Mouse (Mus musculus) lung, embryonic 14.5 days (tissue): Measurements from ENCODE around the gene Gldc. TPM values are rescaled to one million over a fixed set of nuclear protein-coding genes. Genes with fewer than 3 reads are reported as not detected.

Experiments
- ATAC-seq: fragments of 200-750 bp; cut with Nextera tagmentation; 2 replicates; pipeline ENCODE4 v1.8.0; 2017; ENCODE audit warnings: mild to moderate bottlenecking, moderate TSS enrichment, moderate library complexity; ENCODE audit not compliant: insufficient read depth
- DNase-seq: peaks from one replicate; pipeline ENCODE4 v3.0.0-alpha.2; 2015
- H3K27ac ChIP-seq: fragments of 300-500 bp; sonication (generic); 2 replicates; pipeline ENCODE4 v1.5.1; 2014; ENCODE audit warnings: low read depth, mild to moderate bottlenecking, moderate library complexity
- H3K27me3 ChIP-seq: fragments of 300-500 bp; sonication (generic); 2 replicates; pipeline ENCODE4 v1.6.1; 2014; ENCODE audit warnings: low read length, control low read depth; ENCODE audit not compliant: insufficient read depth
- H3K36me3 ChIP-seq: fragments of 300-500 bp; sonication (generic); 2 replicates; pipeline ENCODE4 v1.6.1; 2014; ENCODE audit warnings: control low read depth; ENCODE audit not compliant: insufficient read depth
- H3K4me1 ChIP-seq: fragments of 300-500 bp; sonication (generic); 2 replicates; pipeline ENCODE4 v1.6.1; 2014; ENCODE audit warnings: antibody characterized with exemption, control low read depth; ENCODE audit not compliant: insufficient read depth
- H3K4me2 ChIP-seq: fragments of 300-500 bp; sonication (generic); 2 replicates; pipeline ENCODE4 v1.6.1; 2014; ENCODE audit warnings: mild to moderate bottlenecking
- H3K4me3 ChIP-seq: fragments of 300-500 bp; sonication (generic); 2 replicates; pipeline ENCODE4 v1.5.1; 2014; ENCODE audit warnings: low read depth, low read length
- H3K9ac ChIP-seq: fragments of 300-500 bp; sonication (generic); 2 replicates; pipeline ENCODE4 v1.6.1; 2014
- H3K9me3 ChIP-seq: fragments of 300-500 bp; sonication (generic); 2 replicates; pipeline ENCODE4 v1.6.1; 2016; ENCODE audit warnings: low read depth, low read length, control low read depth
- CTCF ChIP-seq: IDR thresholded peaks from 2 replicates; pipeline ENCODE4 v1.5.1; 2016; ENCODE audit warnings: antibody characterized with exemption, low read depth
- WGBS: fragments of 180-500 bp; shearing (Covaris S2); extraction: QIAGEN DNeasy Blood & Tissue Kit; methylation state at CpG from one replicate; pipeline ENCODE4 v1.1.7; 2014; 5-methylcytosine and 5-hydroxymethylcytosine counted together
- polyA plus RNA-seq: library from polyadenylated mRNA; unstranded; fragments of >200 nt; fragmentation: Nextera tagmentation; extraction: Ambion mirVana; gene quantifications from 2 replicates; pipeline ENCODE4 v1.2.1, GENCODE M21; 2014

The Gldc gene
- polyA plus RNA-seq, 1 experiment from 2014 or later, result 1.0 TPM

DNA sequence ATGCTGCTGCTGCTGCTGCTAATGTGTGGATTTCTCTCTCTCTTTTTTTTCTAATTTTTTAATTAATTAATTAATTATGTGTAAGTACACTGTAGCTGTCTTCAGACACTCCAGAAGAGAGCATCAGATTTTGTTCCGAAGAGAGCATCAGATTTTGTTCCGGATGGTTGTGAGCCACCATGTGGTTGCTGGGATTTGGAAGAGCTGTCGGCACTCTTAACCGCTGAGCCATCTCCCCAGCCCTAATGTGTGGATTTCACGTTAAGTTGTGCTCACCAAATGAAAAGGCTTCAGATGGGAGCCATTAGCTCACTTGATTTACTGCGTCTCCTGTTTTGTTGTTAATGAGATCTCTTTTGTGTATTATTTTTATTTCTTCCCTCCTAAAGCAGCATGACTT, 85.1 kb downstream of the Gldc start:
- ATAC-seq, result no peak
- DNase-seq, result no peak
- Histone ChIP-seq H3K4me3 (no peak overlapping the region), H3K27me3 (no peaks in the 10 kb centered on the region), H3K36me3 (peaks cover 90% of the 10 kb centered on the region), H3K4me1 (no peaks in the 10 kb centered on the region), H3K4me2 (no peak overlapping the region), H3K27ac (no peak overlapping the region), H3K9ac (no peak overlapping the region), H3K9me3 (no peaks in the 10 kb centered on the region)
- no peak for TF ChIP-seq CTCF
- 94% methylated on average over 6 of the region's 6 CpGs for WGBS

DNA sequence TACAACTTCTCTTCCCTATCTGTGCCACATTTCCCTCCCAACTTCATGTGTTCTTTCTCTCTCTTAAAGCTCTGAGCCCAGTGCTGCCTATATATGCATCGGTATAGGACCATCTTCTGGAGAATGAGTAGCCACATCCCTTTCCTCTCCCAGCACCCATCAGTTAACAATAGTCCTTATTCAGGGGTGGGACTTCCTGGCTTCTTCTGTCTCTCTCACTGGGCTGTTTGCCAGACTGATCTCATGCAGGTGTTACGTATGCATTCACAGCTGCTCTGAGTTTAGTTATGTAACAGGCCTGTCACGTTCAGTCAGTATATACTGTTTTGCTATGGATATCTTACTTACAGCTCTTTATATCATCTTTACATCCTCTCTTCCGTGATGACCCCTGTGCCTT, 109.4 kb downstream of the Gldc start:
- Histone ChIP-seq H3K4me2 (no peak overlapping the region), H3K4me1 (no peaks in the 10 kb centered on the region), H3K36me3 (0 out of 2 replicates have a peak, but pooled peaks cover 4% of the 10 kb centered on the region), H3K9me3 (no peaks in the 10 kb centered on the region), H3K27ac (no peak overlapping the region), H3K27me3 (no peaks in the 10 kb centered on the region), H3K9ac (no peak overlapping the region), H3K4me3 (no peak overlapping the region)
- DNase-seq, result peak; percentile 74
- 27% methylated on average over 4 of the region's 4 CpGs for WGBS
- no peak for TF ChIP-seq CTCF
- ATAC-seq, result peak; percentile 58; the same call in 1 of the 2 replicates

DNA sequence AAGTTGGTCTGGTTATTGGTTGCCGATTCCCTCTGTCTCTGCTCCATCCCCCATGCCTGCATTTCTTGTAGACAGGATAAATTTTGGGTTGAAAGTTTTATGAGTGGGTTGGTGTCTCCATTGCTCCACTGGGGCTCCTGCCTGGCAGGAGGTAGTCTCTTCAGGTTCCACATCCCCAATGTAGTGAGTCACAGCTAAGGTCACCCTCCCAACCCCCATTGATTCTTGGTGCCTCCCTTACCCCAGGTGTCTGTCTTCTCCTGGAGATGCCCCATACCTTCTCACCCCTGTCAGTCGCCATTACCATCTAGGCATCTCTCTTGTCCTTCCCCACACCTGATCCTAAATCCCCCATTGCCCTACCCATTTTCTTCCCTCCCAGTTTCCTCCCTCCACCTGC, 121.0 kb downstream of the Gldc start:
- DNase-seq, result no peak
- H3K27ac ChIP-seq, result no peak overlapping the region
- no peak for ATAC-seq
- H3K4me2 ChIP-seq, result no peak overlapping the region
- no peaks in the 10 kb centered on the region for H3K4me1 ChIP-seq
- no peak overlapping the region for H3K4me3 ChIP-seq
- H3K9me3 ChIP-seq, result no peaks in the 10 kb centered on the region
- no peak overlapping the region for H3K9ac ChIP-seq
- no peak for TF ChIP-seq CTCF
- H3K36me3 ChIP-seq, result peaks cover 12% of the 10 kb centered on the region
- H3K27me3 ChIP-seq, result no peaks in the 10 kb centered on the region
- 98% methylated on average over 2 of the region's 2 CpGs for WGBS

DNA sequence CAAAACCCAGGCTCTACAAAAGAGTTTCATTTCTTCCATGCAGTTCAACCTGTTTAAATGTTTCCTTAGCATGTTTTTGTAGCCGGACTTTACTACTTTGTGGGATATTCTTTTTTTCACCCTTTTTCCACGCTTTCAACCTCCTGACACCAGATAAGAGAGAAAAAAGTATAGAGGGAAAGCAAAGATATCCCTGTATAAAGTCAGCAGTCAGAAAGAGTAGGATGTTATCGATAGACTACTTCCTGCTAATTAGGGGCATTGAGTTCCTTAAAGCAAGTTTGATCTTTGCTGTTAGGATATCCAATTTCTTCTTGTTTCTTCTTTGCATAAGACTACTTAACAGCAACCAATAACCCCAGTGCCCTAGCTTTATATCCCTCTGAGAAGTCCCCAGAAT, 123.8 kb downstream of the Gldc start:
- peaks cover 19% of the 10 kb centered on the region for H3K36me3 ChIP-seq
- ATAC-seq (no peak), DNase-seq (no peak)
- H3K27me3 ChIP-seq, result no peaks in the 10 kb centered on the region
- no peak overlapping the region for H3K4me3 ChIP-seq
- no peak overlapping the region for H3K9ac ChIP-seq
- 80% methylated on average over 3 of the region's 3 CpGs for WGBS
- no peak overlapping the region for H3K4me2 ChIP-seq
- no peak overlapping the region for H3K27ac ChIP-seq
- TF ChIP-seq CTCF, result no peak
- no peaks in the 10 kb centered on the region for H3K9me3 ChIP-seq
- H3K4me1 ChIP-seq, result no peaks in the 10 kb centered on the region

DNA sequence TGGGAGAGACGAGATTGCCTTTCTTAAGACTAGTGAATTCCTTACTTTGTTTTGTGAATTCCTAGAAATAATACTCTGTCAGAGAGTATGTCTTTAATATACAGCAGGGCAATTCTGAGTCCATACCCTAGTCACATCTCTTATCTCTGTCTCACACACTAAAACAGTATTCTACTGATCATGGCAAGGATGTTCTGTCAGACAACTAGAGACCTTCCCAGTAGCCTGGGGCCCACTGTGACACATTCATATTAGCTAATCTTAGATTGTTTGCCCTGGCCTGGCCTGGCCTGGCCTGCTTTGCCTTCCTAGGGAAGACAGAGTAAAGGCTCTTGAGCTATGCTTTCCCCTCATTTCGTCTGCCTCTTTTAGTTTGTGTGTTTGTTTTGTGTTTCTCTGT, 124.6 kb downstream of the Gldc start:
- DNase-seq (no peak), ATAC-seq (no peak)
- Histone ChIP-seq H3K4me3 (no peak overlapping the region), H3K9me3 (no peaks in the 10 kb centered on the region), H3K4me2 (no peak overlapping the region), H3K9ac (no peak overlapping the region), H3K4me1 (no peaks in the 10 kb centered on the region), H3K27ac (no peak overlapping the region), H3K36me3 (peaks cover 20% of the 10 kb centered on the region), H3K27me3 (no peaks in the 10 kb centered on the region)
- WGBS, result 80% methylated on average over 2 of the region's 2 CpGs
- no peak for TF ChIP-seq CTCF

Other genes starting within 250 kb of the Gldc start
- gene Trpd52l3, start 171.6 kb downstream of the Gldc start, polyA plus RNA-seq, result not detected in 2 replicates
- 78.5 and 78.6 TPM in 2 replicates for gene Uhrf2, start 144.9 kb downstream of the Gldc start, polyA plus RNA-seq
- gene Mbl2, start 57.5 kb upstream of the Gldc start, polyA plus RNA-seq, result not detected in 2 replicates